Mouse (Mus musculus) heart, postnatal 0 days (tissue): ENCODE data around the gene Stap1.

ENCODE experiments used
- CTCF ChIP-seq: IDR thresholded peaks from 2 replicates; pipeline ENCODE4 v1.5.1; 2016; ENCODE audit warnings: antibody characterized with exemption, control low read depth, low read depth
- EP300 ChIP-seq: IDR thresholded peaks from 2 replicates; pipeline ENCODE4 v1.6.1; 2016; ENCODE audit warnings: antibody characterized with exemption, low read depth

DNA sequence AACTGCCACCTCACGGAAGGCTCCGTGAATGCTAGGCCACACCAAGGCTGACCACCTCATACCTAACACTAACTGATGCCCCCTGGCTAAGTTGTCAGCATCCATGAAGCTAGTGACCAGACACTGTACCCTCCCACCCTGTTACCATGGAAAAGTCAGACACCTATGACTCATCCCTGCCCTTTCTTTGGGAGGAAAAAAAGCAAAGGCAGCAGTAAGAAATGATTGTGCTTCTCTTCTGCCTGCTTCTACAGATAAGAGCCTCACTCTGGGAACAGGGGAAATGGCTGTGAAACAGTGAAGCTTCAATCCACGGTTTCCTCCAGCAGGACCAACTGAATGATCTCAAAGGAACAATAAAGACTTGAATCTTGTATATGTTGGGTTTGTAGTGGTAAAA is 3.1 kb upstream of the Stap1 start:
- TF ChIP-seq EP300, result no peak
- TF ChIP-seq CTCF, result no peak
